Mouse (Mus musculus) naive thymus-derived CD4-positive, alpha-beta T cell, adult 2 months (primary cell): ENCODE results near the gene Galns.
"Not testable (repeated sequence)": the region's sequence is repeated elsewhere in the genome, so short reads cannot be mapped to it uniquely, and the experiment has no call there.

Source experiments
- DNase-seq: peaks from one replicate; pipeline ENCODE4 v3.0.0-alpha.2; 2011; ENCODE audit warnings: low read depth

Gene Galns

GRCm38 (mm10) chr8:122593240-122593639 is 18.0 kb downstream of the Galns start:
- no peak for DNase-seq

GRCm38 (mm10) chr8:122586749-122587148 is 24.5 kb downstream of the Galns start:
- no peak for DNase-seq

- DNase-seq: no peak
Measured at GRCm38 (mm10) chr8:122586171-122586570, 25.1 kb downstream of the Galns start.

DNA sequence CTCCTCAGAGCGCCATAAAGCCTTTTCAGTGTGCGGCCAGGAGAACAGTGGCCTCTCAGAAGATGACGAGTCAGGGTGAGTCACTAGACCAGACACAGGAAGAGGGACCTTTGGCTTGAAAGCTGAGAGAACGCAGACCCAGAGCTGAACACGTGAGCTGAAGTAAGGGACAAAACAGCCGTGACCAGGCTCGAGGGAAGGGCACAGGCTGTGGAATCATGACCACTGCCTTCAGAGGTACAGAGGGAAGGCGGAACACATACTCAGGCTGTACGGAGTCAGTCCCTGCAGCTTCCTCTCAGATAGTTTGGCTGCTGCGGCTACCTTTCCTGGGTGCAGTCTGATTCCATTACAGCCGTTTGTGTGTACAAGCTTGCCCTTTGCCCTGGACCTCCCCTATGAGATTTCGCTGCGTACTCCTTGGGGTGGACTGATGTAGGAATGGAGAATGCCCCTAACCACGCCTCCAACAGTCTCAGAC is 25.8 kb downstream of the Galns start:
- no peak for DNase-seq

GRCm38 (mm10) chr8:122584981-122585380 is 26.3 kb downstream of the Galns start:
- no peak for DNase-seq

- DNase-seq: no peak
Measured at GRCm38 (mm10) chr8:122580926-122581325, 30.3 kb downstream of the Galns start.

- DNase-seq: no peak
Measured at GRCm38 (mm10) chr8:122579196-122579595, 32.1 kb downstream of the Galns start.

DNA sequence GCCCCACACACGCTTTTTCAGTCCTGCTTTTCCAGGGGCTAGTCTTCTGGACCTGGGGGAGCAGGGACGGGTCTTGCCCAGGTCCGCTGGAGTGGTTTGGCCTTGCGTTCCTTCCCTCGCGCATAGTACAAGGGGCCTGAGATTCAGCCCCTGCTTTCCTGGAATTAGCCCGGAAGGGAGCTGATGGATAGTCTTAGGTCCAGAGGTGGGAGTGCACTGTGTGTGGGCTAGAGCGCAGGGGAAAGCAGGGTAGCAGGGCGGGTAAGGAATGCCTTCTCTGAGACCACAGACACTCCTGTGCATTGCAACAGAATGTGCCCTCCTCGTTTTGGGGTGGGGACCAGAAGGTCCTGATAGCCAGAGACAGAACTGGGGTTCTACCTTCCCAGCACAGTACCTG is 34.1 kb downstream of the Galns start:
- DNase-seq: no peak

GRCm38 (mm10) chr8:122576648-122577022 is 34.6 kb downstream of the Galns start, which contains the start of gene Aprt:
Gene Aprt (minus strand): TSS chr8:122576909.
- peak; percentile 96 for DNase-seq

DNA sequence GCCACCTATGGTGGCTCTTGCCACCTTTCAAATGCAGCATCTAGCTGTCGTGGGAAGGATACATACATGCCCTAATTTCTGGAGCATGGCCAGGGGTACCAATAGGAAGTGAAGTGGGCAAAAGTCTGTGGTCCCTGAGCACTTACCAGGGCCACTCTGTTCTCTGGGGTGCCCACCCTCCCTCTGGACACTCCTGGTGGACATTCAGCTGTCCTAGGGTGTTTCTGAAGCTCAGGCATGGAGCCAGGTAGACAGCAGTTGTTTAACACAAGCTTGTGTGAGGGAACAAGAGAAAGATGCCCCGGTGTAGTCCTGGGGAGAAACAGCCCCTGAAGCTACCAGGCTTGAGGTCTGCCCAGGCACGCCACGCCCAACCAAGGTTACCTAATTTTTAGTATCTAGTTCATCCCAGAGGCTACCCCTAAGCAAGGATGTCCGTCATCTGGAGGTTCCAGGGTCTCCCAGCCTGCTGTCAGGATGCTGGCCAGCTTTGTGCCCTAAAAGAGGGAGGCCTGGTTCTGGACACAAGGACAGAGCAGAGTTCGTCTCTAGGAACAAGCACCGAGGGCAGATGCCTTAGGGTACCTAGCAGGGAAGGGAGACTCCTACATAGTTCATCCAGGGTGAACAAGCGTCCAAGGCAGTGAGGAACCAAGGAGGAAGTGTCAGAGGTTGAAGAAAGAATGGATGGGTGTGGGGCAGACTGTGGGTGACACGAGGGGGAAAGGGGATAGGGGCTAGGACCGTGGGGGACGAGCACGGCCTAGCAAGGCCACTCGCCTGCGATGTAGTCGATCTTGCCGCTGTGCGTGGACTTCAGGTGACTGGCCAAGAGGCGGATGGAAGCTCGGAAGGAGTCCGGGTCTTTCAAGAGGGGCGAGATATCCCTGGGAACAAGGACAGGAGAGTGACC is 35.3 kb downstream of the Galns start:
- peak; percentile 41 for DNase-seq

DNA sequence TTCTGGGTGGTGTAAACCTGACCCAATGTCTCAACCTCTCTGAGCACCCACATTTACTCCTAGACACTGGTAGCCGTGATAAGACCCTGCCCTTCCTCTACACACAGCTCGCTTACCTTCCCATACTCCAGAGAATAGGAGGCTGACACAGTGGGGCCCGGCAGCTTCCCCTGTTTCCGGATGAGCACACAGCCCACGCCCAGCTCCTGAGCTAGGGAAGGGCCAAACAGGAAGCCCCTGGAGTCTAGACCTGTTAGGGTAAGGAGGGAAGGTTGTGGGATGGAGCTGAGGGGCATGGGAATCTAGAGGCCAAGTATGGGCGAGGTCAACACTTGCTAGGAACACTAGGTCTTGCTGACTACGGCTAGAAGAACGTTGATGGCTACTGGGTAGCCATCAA is 36.0 kb downstream of the Galns start:
- no peak for DNase-seq

GRCm38 (mm10) chr8:122574667-122575251 is 36.5 kb downstream of the Galns start:
- DNase-seq: no peak

- no peak for DNase-seq
Measured at GRCm38 (mm10) chr8:122574264-122574663, 37.0 kb downstream of the Galns start.

DNA sequence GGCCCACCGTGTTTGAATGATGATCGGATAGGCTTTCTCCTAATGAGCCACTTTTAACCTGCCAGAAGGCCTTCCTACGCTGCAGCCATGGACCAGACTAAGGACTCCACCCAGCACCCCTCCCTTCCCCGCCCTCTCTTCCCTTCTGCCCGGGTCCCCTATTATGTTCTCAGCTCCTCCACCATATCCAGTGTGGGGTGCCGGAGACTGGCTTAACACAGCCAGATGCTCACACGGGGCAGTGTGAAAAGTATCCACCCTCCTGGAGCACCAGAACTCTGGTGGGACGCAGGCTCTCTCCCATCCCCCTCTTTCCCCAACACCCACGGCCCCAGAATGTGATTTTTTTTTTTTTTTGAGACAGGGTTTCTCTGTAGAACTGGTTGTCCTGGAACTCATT is 37.7 kb downstream of the Galns start:
- no peak for DNase-seq

DNA sequence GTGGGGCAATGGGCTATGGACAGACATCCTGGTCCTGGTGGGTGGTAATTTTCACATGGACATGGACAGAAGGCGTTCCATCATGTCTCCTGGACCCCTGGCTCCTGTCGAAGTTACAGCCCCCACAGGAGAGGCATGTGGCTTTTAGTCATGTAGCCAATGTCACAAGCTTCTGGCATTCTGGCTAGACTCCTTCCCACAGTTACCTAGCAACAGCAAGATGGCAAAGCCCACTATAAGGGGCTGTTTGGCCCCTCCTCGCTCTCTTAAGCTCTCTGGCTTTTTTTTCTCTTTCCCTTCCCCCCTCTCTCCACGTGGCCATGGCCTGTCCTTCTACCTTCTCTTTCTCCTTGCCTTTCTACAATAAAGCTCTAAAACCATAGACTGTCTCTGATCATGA is 38.1 kb downstream of the Galns start:
- DNase-seq: not testable (repeated sequence)

DNA sequence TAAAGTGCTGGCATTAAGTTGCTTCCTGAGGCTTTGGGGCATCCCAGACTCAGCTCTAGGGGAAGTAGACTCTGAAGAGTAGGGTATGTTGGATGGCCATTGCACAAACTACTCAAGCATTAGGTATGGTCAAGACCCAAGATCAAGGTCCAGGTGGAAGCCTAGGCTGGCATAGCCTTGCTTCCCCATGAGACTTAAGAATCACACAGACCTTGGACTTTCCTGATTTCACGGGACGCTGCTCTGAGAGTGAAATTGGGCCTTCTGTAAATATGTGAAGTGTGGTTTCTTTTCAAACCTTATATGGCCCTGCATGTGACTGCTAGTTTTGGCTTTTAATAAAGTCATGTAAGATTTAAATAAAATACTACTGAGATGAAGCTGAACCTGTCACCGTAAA is 38.5 kb downstream of the Galns start:
- no peak for DNase-seq

DNA sequence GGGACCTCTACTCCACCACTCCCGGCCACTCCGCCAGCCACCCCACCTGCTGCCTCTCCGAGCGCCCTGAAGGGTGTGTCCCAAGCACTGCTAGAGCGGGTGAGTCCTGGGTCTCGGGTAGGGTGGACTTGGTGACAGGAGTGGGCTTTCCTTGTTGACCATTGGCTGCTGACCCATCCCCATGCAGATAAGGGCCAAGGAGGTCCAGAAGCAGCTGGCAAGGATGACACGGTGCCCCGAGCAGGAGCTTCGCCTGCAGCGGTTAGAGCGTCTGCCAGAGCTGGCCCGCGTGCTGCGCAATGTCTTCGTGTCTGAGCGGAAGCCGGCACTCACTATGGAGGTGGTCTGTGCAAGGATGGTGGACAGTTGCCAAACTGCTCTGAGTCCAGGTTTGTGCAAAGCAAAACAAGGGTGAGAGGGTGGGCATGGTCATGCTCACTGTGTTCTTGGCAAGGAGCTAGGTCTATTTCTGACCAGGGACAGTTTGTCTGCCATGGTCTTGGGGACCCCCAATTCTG is 39.5 kb downstream of the Galns start:
- no peak for DNase-seq

DNA sequence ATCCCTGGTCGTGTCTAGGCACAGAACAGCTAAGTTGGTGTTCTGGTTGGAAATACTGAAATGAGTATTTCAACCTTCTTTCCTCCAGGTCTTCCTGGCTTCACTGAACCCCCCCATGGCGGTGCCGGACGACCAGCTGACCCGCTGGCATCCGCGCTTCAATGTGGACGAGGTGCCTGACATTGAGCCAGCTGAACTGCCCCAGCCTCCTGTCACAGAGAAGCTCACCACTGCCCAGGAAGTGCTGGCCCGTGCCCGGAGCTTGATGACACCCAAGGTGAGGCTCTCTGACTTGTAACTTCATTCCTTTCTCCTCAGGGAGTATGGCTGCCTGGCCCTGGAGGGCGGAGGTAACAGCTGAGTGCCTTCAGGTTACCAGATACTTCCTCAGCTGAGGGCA is 40.1 kb downstream of the Galns start:
- DNase-seq: no peak

GRCm38 (mm10) chr8:122569996-122570395 is 41.3 kb downstream of the Galns start:
- DNase-seq: no peak

DNA sequence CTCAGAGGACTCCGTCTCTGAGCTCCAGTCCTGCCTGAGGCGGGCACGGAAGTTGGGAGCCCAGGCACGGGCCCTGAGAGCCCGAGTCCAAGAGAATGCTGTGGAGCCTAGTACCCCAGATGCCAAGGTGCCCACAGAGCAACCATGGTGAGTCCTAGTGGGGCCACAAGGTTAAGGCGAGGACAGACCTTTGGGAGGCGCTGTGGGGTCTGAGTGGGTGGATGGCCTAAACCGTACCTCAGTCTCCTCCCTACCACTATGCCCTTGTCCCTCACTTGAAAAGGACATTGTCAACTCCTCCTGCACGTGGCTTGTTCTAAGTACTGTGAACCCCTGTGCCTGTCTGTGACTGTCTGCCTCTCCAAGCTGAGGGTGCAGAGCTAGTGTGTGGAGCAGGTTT is 41.9 kb downstream of the Galns start:
- DNase-seq: no peak

- no peak for DNase-seq
Measured at GRCm38 (mm10) chr8:122568881-122569309, 42.4 kb downstream of the Galns start.

GRCm38 (mm10) chr8:122568109-122568504 is 43.2 kb downstream of the Galns start:
- peak; percentile 70 for DNase-seq
